Mouse (Mus musculus) brain, adult 2 months (tissue): ENCODE data around the gene Sdsl.

Experiments
- DNase-seq: peaks from one replicate; pipeline ENCODE4 v3.0.0; 2011; ENCODE audit warnings: low read depth, low spot score

Sdsl gene

DNA sequence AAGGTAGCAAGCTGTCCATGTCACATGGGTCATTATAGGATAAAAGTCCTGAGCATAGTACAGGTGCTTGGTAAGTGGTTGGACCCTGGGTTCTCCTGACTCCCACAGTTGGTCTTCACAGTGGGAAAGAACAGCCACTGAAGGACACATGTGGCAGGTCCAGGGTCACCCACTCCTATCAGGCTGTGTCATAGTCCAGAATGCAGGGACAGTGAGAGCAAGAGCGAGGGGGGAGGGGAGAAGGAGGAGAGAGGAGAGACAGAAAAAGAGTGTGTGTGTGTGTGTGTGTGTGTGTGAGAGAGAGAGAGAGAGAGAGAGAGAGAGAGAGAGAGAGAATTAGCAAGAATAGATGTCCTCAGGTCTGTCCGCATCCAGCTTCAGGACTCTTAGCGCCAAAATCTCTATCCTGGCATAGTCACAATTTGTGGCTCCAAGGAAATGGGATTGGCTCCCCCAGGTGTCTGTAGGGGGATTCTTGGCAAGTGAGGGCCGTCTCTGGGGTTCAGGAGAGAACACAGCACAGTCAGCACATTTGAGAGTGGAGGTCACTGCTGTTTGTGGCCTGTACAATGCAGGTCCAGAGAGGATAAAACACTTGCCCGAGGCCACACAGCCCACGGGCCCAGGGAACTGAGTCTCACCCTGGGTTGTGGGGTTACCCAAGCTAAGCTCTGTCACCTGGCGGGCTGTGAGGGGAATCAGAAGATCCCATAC lies 15.6 kb downstream of the Sdsl start:
- DNase-seq = no peak

DNA sequence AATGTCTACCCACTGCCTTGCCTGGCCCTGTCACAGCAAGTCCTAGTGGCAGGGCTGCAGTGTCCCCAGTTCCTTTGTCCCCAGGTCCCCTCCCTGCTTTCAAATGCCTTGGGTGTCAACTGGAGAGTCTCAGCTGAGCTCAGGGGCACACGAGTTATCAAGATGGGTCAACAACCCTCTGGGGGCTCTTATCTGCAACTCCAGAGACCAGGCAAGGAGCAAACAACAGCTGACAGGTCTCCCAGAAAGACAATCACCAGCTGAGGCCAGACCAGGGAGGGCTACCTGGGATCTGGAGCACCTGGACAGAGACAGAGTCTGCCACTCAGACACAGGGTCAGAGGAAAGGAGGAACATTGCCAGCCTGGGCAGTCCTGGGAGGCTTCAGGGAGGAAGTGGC lies 16.4 kb downstream of the Sdsl start:
- no peak for DNase-seq

DNA sequence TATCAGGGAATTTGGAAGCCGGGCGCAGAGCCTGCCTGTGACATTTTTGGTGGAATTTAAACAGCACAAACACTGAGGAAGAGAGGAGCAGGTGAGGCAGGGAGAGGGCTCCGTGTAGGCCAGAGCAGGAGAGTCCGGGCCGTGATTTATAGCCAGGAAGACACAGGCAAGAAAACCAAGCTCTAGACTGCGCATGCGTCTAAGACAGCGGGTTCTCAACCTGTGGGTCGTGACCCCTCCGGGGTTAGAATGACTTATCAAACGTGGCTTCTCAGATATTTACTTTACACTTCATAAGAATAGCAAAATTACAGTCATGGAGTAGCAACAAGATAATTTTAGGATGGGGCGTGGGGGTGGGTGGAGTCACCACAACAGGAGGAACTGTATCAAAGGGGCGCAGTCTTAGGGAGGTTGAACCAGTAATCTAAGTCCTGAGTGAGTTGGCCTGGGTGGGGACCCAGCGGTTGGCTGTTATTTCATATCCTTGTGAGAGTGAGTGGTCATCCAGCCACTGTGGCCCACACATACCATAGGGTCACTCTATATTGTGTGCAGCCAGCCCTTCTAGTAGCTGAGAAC lies 17.8 kb downstream of the Sdsl start:
- DNase-seq = no peak

GRCm38 (mm10) chr5:120447305-120447704 lies 25.3 kb downstream of the Sdsl start:
- no peak for DNase-seq

DNA sequence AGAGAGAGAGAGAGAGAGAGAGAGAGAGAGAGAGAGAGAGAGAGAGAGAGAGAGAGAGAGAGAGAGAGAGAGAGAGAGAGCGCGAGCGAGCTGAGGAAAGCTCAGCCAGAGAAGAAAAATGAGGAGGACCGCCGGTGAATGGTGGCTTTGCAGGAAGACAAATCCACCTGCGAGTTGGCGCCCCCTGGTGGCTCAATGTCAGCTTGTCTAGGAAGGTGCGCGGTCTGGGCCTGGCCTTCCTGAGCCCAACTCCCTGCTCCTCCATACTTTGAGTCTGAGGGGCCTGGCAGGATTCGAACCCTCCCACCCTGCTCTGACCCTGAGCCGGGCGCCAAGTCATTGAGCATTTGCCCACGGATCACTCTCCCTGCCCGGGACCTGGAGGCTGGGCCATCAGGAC lies 31.9 kb downstream of the Sdsl start:
- DNase-seq = peak; percentile 95

GRCm38 (mm10) chr5:120439887-120440670 lies 32.5 kb downstream of the Sdsl start:
- no peak for DNase-seq

DNA sequence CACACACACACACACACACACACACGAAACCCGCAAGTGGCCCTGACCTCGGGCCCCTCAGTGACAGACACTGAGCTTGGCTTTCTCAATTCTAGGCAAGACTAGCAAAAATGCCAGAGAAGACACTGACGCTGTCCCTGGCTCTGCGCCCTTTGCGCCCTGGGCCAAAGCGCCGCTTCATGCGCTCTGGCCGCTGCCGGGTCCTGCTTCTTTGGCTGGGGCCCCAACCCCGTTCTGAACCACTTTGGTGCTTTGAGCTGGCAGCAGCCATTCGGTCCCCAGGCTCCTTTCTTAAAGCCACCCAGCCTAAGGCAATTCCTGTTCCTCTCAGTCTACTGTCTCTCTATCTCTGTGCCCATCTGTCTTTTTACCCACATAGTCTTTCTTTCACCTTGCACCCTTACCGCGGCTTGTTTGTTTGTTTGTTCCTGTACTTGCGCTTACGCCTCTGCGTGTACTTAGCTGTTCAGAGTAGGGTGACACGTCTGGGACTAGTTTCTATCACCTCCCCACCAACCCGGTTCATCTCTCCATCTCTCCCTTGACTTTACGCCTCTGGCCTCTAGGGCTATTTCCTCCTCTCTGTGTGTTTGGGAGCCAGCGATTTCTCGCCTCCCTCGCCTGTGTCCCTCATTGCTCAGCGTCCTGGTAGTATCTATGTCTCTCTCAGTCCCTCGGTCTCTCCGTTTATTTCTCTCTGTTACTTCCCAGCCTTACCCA lies 33.5 kb downstream of the Sdsl start:
- no peak for DNase-seq

GRCm38 (mm10) chr5:120438469-120438868 lies 34.1 kb downstream of the Sdsl start:
- DNase-seq = no peak

DNA sequence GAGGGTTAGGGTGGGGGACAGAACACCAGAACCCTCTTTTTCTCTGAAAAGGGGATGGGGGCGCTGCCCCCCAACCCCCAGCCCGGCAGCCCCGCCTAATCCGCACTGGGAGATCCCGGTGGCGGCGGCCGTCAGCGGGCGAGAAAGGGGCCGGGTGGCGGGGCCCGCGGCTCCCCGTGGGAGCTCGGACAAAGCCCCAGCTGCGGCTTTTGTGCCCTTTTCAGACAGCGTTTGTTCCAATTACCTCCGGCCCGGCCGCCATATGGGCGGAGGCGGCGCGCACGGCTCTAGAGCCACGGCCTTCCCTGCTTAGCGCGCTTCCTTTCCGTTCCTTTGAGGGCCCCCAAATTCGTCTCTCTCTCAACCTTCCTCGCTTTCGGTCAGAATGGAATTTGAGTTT lies 34.6 kb downstream of the Sdsl start:
- no peak for DNase-seq

DNA sequence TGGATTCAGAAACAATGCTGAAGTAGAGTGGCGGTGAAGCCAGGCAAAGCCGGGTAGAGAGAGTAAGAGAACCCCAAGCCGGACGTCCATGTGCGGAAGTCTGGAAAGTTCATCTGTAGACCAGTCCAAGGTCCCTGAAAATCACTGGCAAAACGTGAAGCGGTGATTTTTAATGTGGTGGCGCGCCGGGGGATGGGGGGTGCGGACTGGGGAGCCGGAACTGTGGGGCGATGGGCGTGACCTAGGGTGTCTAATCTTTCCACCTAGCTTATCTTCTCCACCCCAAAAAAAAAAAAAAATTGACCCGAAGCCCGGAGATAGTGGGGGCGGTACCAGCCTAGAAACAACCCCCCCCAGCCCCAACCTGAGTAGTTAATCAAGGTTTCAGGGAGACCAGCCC lies 35.1 kb downstream of the Sdsl start:
- DNase-seq = no peak

DNA sequence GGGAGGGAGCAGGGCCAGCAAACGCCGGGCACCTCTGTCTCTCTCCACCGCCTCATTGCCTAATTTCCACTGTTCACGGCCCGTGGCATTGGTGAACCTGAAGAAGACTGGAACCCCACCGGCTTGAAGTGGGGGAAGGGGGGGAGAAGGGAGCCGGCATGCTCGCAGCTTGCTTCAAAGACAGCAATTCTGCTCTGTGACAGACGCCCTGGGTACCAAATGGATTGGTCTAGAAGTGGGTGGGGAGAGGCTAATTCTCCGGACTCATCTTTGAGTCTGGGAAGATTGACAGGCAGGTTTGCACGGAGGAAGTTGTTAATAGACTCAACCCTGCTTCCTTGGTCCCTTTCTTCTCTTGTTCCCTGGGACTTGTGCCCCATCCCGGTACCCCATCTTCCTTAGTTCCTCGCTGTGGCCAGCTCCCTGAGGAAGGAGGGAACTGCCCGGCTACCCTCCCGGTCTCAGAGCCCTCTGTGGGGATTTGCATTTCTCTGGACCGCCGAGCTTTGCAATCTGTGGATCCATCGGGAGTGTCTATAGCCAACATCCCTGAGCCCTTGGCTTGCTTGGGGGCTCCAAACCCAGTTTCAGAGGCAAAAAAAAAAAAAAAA lies 35.6 kb downstream of the Sdsl start:
- no peak for DNase-seq

- no peak for DNase-seq
Observed at GRCm38 (mm10) chr5:120435731-120436501, 36.7 kb downstream of the Sdsl start.

GRCm38 (mm10) chr5:120435006-120435681 lies 37.5 kb downstream of the Sdsl start:
- no peak for DNase-seq

DNA sequence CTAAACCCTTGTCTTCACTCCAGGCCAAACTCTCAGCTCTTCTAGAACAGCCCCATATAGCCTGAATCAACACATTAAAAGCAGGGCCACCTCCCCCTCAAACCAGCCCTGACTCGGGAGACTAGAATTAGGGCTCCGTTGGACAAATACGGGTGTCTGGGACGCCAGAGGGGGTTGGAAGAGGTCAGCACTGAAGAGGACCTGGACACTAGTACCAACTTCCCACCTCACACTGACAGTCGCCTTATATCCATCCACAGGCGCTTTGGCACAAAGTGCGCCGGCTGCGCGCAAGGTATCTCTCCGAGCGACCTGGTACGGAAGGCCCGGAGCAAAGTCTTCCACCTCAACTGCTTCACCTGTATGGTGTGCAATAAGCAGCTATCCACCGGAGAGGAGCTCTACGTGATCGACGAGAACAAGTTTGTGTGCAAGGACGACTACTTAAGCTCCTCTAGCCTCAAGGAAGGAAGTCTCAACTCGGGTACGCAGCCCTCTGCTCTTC lies 38.3 kb downstream of the Sdsl start:
- no peak for DNase-seq

DNA sequence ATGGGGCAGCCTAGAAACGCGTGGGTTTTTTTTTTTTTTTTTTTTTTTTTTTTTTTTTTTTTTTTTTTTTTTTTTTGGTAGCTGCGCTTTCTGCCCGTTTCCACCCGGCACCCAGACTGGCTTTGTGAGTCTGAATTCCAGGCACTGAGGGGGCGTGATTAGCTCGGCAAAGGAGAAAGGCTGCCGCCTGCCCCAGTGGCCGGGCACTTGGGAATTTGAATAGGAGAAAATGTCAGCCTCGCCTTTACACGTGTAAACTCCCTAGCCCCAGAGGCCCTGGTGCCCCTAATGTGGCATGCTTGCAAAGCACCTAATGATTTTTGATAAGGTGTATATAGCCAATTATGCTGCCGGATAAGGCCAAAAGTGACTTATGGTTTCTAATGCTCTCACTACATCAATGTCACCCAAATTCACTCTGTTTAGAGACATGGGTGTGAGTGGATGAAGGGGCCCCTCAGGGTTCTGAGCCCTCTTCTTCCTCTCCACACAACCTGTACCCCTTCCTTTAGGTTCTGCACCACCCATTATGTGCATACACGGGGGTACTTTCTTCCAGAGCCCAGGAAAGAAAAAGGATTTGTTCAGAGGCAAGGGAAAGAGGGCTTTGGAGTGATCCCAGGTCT lies 39.4 kb downstream of the Sdsl start:
- DNase-seq = no peak

GRCm38 (mm10) chr5:120432486-120433015 lies 40.1 kb downstream of the Sdsl start:
- no peak for DNase-seq

DNA sequence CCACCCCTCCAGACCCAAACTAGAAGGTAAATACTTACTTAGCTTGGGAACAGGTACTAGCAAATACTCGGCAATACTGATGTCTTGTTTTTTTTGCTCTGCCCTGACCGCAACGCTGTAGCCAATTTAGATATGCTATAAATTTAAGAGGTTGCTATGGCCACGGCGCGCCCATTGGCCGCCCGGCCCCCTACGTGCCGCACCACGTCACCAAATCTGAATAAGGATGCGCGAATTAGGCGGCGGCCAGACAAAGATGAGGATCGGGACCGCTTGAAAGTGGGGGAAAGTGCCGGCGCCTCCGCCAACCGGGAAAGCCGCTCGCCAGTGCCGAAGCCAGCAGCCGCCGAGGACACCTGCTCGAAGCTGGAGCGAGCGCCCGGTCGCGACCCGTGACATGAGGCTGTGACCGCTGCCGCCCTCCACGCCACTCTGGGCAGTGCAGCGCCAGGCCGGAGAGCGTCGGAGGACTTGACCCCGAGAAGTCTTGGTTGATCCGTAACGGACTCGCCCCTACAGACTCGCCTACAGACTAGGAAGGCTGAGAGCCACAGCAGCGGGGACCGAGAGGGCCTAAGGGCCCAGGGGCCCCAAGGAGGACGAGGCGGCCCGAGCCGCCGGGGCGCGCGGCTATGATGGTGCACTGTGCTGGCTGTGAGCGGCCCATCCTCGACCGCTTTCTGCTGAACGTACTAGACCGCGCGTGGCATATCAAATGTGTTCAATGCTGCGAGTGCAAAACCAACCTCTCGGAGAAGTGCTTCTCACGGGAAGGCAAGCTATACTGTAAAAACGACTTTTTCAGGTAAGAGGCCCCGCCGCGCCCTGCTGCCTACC lies 40.7 kb downstream of the Sdsl start, which contains the start of gene Lhx5:
Lhx5 (plus strand) TSS at position 51 of the 837 bp plus-strand sequence.
- DNase-seq = peak; percentile 62

GRCm38 (mm10) chr5:120431001-120431583 lies 41.5 kb downstream of the Sdsl start:
- DNase-seq = no peak
